Mouse (Mus musculus) brain, embryonic 14.5 days (tissue): ENCODE results near the gene Thbd.

Experiments
- CTCF ChIP-seq: fragments of 200-500 bp; IDR thresholded peaks from 2 replicates; pipeline ENCODE4 v1.5.1; 2012; ENCODE audit warnings: inconsistent platforms, mild to moderate bottlenecking, moderate library complexity, borderline replicate concordance; ENCODE audit not compliant: insufficient read depth, insufficient read length; ENCODE audit errors: extremely low read depth
- POLR2A ChIP-seq: fragments of 200-500 bp; IDR thresholded peaks from 2 replicates; pipeline ENCODE4 v1.6.1; 2012; ENCODE audit warnings: mild to moderate bottlenecking, inconsistent platforms, borderline replicate concordance; ENCODE audit not compliant: poor library complexity, insufficient read depth, insufficient read length, severe bottlenecking; ENCODE audit errors: extremely low read depth

DNA sequence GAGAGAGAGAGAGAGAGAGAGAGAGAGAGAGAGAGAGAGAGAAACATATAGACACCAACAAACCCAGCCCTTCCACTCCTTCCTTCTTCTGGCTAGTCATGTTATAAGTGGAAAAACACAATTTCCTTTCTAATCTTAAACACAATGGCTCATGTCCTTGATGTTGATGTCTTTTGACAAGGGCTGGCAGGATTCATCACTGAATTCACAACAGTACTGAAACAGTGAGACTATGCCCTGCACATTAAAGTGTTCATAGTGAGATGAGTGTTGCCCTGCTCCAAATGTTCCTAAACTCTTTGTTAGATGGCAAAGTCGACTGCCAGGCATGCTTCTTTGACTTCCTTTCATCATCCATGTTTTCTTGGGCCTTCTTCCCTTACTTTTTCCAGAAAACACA lies 42.8 kb downstream of the Thbd start:
- no peak for TF ChIP-seq CTCF
- no peak for TF ChIP-seq POLR2A
